Mouse (Mus musculus) ovary, postnatal 36 days (tissue): Measurements from ENCODE around the gene Xylt2.
"Not testable (repeated sequence)": the region's sequence is repeated elsewhere in the genome, so short reads cannot be mapped to it uniquely, and the experiment has no call there.

ENCODE experiments used
- DNase-seq: peaks from one replicate; pipeline ENCODE4 v3.0.0; 2022; ENCODE audit warnings: low spot score, mixed read lengths

Xylt2 gene

DNA sequence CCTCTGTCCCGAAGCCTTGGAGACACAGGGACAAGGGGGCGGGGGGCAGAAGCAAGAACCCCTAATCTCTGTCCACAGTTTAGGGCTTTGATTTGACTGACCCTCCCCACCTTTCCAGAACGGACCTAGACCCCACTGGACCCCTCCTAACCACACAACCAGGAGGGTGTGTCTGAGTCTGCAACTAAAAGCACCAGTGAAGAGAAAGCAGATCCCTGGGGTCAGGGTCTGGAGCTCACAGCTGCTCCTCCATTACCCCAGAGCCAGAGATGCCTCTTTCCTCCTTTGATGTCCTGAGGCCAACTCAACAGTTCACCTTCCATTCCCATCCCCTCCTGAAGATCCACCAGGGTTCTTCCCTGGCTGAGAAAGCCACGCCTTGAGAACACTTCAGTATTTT is 1.0 kb downstream of the Xylt2 start:
- no peak for DNase-seq

DNA sequence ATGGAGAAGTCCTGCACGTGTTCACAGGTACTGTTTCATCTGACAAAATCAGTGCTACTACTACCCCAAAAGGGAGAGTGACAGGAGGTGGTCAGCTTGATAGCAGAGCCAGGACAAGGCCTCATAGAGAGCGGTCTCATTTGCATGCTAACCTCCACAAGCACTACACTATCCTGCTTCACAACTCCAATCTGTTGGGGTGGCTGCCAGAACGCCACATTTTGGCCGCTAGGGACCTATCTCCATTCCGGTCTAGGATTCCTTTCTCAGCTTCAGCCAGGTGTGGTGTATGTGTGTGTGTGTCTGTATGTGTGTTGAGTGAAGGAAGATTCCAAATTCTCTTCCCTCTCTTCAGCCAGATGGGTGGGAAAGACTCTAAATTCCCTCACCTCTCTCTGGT is 1.9 kb downstream of the Xylt2 start:
- no peak for DNase-seq

DNA sequence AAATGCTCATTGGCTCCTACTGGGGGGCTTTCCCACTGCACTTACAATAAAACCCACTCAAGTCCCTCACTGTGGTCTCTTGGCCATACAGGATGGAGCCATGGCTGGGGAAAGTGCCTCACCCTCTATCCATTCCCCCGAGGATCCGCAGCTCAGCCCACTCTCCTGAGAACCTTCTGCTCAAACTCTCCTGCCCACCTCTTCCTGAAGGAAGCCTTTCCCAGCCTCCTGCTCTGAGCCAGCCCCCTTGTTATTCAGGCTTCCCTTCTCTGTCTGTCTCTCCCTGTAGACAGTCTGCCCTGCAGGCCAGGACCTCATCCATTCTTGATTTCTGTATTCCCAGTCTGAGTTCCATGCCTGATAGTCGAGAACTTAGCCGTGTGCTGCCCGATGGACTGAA is 2.3 kb downstream of the Xylt2 start:
- DNase-seq = no peak

DNA sequence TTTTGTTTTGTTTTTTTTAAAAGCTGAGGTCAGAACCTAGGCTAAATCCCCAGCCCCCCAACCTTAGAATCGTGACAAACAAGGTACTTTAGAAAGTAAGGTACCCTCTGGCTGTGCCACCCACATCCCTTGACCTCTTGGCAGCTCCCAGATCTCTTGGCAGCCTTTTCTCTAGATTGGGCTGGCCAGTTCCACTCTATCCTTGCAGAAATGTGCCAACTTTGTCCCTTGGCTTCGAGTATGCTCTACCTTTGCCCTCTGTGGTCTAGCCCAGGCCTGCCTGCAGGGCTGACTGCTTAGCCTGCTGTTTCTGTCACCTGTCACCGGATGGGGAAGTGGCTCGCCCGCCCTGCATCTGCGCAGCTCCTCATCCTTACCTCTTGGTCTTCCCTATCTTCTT is 12.0 kb downstream of the Xylt2 start:
- DNase-seq = no peak

DNA sequence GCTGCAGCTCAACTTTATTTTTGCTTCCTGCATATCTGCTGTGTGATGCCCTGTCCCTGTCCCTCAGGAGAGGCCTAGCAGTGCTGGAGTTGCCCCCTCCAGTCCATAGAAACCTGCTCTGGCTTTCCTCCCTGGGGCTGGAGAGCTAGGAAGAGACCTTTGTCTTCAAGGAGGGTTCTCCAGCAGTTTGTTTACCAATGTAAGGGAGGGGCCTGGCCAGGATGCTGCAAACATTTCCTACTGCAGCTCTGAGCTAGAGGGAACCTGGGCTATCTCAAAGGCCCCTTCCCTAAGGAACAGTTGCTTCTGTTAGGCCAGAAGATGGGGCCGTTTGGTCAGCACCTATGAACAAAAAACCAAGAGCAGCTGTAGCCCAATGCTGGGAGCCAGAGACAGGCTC is 16.0 kb downstream of the Xylt2 start:
- DNase-seq = no peak

DNA sequence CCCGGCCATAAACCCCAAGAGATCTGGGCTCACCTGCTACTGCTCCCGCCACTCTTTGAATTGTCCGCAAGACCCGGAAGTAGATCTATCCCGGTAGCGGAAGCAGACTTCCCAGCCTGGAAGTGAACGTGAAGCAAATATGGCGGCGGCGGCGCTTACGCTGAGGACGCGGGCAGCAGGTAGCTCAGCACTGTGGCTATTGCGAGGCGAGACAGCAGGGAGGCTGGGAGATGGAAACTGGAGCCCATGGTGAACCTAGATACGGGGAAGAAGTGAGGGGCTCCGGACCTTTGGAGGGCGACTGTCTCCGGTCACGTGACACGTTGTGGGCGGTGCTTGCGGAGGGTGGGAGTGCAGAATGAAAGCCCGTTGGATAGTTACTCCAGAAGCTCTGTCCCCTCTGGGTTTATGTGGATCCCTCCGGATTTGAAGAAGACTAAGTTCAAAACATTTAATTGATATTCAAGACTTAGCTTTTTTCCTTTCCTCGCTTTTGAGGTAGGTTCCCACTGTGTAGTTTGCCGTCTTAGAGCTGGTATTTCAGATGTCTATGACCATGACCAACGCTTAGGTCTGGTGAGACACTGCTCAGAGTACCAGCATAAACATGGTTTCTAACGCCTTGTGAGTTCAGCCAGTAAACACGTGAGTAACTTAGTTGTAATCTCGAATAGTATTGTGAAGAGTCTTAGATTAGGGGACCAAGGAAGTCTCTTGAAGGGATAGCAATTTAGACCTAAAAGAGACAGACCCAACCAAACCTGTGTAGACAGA is 23.5 kb downstream of the Xylt2 start, which contains the start of the genes Mrpl27 and Eme1:
TSS of gene Mrpl27 (plus strand) at position 105 of the 774 bp plus-strand sequence.
TSS of gene Eme1 (minus strand) at position 302 of the 774 bp plus-strand sequence.
- peak; percentile 82 for DNase-seq

DNA sequence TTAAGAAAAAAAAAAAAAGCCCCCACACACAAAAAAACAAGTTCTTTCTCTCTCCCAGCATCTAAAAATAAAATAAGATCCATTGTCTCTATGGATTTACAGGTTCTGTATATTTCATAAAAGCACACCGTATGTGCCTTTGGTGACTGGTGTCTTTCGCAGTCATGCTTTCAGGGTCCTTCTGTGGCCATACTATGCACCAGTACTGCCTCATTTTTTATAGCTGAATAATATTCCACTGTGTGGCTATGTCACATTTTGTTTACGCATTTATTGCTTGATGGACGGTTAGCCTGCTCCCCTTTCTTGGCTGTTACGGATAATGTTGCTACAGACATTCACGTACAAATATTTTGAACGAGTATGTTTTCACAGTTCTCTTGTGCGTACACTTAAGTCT is 24.3 kb downstream of the Xylt2 start:
- no peak for DNase-seq

DNA sequence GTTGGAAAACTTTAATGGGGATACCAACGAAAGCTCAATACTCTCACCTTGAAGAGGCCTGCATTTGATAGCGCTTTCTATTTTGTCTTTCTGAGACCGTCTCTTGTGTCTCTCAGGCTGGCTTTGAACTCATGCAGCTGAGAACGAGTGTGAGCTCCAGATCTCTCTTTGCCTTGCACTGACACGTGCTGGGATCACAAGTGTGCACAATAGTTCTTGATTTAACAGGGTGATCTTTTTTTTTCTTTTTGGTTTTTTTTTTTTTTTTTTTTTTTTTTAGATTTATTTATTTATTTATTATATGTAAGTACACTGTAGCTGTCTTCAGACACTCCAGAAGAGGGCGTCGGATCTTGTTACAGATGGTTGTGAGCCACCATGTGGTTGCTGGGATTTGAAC is 26.1 kb downstream of the Xylt2 start:
- not testable (repeated sequence) for DNase-seq

DNA sequence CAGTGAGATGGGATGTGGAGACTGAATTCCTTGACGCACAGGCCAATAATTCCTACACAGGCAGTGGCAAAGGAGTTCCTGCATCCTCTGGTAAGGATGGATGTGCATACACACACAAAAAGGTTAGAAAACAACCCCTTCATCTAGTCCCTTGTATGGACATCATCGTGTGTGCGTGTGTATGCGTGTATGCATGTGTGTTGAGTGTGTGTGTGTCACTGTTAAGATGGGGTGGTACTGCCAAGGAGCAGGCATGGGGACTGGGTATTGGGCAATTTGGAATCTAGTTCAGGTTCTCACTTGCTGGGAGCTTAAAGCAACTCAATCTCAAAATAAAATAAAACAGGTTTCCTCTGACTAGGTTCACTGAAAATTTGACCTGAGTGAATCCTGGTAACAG is 30.9 kb downstream of the Xylt2 start:
- DNase-seq = no peak

DNA sequence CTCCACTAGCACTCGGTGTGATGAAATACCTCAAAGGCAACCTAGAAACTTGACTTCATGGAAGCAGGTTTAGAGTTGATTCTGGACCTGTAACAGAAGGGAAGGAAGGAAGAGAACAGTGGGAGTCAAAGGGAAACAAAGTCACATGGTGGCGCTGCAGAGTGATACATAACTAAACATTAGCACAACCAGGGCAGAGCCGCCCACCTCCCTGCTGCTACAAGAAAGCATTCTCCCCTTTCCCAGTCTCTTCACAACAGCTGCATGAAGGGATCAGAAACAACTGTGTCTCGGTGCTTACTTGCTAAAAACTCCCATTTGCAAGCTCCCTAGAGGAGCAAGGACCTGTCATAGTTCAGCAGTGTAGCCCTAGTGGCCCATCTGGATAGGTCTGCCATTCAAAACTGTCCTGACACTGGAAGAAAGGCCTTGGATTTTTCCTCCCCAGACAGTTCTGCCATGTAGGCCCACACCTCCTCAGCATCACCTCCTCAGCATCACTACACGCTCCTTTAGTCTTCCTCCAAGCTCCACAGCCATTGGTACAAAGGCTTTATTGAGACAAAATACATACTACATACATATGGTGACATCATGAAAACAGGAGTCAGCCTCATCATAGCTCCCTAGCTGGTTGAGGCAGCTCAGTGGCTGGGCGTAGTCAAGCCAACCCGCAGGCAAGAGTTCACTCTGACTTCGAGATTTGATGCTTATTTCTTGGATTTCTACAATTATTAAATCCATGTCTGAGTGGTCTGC is 32.7 kb downstream of the Xylt2 start:
- DNase-seq = no peak

DNA sequence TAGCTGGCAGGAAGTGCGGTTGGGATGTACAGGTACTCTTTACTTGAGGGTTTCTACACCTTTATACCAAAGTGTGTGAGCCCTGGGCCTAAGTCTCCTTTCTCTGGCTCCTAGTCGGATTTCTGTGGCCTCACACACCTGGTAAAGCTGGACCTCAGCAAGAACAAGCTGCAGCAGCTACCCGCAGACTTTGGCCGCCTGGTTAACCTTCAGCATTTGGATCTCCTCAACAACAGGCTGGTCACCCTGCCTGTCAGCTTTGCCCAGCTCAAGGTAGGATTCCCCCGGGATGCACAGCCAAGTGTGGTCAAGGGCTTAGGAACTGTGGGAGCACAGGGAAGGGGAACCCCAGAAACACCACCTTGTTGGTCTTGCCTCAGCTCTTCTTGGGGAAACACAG is 42.9 kb downstream of the Xylt2 start:
- DNase-seq = no peak

DNA sequence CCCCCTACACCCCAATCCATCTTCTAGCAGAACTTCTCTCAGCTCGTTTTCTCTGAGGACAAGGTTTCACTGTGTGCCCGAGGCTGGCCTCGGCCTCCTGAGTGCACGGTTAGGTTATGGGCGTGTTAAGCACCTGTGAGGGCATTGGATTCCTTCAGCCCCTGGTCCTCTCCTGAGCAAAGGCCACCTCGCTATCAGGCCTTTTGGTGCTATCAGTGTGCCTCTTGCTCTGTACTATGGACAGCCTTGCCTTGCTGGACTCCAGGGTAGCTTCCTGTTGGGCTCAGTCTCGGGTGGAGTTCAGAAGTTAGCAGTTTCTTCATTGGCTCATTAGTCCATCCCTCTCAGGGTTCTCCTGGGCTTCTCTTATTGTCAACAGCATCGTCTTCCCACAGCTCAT is 44.3 kb downstream of the Xylt2 start:
- no peak for DNase-seq

DNA sequence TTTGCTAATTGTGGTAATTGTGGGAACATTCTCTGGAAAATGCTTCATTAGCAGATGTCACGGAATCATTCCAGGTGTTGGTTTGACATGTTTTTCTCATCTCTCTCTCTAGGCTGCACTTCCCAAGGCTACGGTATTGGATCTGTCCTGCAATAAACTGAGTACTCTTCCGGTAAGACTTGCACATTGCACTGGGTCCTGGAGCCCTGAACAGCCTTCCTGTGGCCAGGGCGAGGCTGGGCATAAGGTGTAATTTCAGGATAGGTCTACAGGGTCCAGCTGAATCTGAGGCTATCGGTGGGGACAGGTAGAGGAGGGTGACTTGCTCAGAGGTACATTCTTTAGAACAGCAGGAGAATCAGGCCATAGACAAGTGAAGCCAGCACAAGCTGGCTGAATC is 45.3 kb downstream of the Xylt2 start:
- DNase-seq = no peak

DNA sequence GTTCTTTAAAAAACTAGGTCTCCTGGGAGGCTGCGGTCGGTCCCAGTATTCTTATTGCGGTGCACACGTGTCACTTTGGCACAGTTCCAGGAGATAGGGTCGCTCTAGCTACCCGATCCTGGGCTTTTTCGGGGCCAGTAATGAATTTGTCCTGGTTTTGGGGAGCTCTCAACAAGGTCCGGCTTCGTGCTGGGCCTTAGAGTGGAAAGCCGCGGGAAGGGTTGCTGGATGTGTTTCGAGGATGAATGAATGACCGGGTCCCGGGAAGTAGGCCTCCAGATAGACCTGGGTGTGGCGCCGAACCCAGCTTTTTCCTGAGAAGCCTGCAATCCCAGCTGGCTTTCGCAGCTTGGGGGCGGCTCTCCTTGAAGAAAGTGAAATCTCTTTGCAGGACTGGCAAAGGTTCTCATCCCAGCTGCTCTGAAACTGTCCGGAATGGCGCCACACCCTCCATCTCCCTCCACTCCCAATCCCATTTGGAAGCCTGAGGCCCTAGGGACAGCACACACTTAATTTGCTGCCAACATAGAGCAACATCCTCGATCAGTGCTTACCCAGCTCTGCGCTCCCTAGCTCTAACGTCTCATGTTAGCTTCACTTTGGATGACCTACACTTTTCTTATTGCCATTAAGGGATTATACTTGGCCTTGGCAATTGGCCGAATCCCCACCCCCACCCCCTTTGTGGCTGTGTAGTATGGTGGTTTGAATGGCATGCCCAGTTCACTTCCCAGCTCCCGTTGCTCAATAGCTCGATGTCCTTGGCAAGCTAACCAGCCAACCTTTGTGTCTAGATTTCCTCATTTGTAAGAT is 46.9 kb downstream of the Xylt2 start:
- DNase-seq = peak; percentile 46

DNA sequence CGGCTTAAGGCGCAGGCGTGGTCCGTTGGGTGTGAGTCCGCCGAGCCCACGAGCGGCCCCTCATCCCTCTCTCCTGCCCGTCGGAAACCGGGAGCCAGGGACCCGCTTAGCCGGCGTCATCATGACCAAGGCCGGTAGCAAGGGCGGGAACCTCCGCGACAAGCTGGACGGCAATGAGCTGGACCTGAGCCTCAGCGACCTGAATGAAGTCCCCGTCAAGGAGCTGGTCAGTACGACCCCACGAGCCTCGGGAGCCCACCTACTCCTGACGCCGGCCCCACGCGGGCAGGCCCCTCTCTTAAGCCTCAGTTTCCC is 47.5 kb downstream of the Xylt2 start:
- DNase-seq = no peak

DNA sequence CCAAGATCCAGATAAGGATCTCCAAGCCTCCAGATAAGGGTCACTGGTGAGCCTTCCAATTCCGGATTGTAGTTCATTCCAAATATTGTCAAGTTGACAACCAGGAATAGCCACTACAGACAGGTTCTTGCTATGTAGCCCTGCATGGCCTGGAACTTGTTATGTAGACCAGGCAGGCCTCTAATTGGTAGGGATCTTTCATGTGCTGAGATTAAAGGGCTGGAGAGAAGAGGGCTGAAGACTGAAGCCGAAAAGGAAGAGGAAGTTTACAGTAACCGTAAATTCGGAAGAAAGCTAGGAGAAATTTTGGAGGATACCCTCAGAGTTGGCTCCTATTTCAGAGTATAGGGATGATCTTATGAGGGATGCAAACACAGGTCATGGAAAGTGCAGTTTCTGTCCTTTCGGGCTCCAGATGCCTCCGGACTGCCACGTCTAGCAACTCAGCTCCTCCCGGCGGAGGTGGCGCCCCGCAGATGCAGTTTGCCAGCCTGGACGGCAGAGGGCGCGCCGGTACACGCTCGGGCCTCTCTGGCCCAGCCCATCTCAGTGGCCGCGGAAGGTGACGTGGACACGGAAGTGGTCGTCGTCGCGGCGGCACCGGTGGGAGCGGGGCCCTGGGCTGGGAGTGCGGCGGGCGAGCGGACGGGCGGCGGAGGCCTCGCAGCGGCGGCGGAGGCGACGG is 48.0 kb downstream of the Xylt2 start, which contains the start of gene Lrrc59:
TSS of gene Lrrc59 (plus strand) at position 569 of the 685 bp plus-strand sequence.
- DNase-seq = peak; percentile 96

DNA sequence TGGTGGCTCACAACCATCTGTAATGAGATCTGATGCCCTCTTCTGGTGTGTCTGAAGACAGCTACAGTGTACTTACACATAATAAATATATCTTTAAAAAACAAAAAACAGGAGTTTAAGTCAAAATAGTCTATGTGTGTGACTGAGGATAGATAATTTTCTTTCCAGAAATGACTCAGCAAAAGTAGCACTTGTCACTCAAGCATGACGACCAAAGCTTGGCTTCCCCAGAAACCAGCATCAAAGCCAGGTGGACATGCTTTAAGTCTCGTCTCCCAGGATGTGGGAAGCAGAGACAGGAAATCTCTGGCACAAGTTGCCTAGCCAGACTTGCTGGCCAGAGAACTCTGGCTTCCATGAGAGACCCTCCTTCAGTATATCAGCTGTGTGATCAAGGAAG is 55.2 kb downstream of the Xylt2 start:
- DNase-seq = no peak

DNA sequence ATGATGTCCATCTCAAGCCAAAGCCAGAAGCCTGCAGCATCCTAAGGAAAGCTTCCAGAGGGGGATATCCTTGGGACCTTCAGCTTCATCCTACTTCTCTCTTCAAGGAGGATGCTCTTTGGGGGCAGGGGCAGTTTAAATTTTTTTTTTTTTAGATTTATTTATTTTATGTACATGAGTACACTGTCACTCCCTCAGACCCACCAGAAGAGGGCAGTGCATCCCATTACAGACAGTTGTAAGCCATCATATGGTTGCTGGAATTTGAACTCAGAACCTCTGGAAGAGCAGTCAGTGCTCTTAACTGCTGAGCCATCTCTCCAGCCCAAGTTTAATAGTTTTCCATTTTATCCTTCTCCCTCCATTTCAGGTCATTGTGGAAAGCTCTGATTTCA is 55.9 kb downstream of the Xylt2 start:
- no peak for DNase-seq

DNA sequence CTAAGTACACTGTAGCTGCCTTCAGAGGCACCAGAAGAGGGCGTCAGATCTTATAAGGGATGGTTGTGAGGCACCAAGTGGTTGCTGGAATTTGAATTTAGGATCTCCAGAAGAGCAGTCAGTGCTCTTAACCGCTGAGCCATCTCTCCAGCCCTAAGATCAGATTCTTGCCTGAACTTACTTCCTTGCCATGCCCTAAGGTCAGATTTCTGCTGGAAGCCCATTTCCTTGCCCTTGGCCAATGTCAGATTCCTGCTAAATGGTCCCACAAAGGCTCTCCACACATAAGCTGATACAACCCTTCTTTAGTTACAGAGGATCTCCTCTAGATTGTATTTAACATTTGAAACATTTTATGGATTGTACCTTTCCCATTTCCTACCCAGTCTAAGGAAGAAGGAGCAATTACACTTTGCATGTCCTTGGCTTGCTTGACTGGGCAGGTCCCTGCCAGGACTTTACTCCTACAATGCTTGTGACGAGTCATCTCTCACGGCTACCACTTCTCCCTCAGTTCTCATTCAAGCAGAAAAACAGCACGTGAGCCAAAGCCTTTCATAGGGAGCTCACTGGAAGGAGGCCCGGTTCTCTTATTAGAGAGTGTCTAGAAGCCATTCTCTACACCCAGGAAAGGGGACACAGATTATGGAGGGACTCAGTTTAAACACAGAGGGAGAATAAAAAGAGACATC is 56.4 kb downstream of the Xylt2 start:
- no peak for DNase-seq

DNA sequence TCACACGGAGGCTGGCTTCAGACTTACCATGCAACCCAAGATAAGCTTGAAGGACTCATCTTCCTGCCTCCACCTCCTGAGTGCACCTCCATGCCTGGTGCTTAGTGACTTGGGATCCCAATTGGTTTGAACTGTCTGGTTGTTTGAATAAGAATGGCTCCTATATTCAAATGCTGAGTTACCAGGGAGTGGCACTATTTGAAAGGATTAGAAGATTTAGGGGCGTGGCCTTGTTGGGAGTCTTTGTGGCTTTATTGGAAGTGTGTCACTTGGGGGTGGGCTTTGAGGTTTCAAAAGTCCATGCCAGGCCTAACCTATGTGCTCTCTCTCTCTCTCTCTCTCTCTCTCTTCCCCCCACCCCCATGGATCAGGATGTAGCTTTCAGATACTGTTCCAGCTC is 59.7 kb downstream of the Xylt2 start:
- DNase-seq = no peak

DNA sequence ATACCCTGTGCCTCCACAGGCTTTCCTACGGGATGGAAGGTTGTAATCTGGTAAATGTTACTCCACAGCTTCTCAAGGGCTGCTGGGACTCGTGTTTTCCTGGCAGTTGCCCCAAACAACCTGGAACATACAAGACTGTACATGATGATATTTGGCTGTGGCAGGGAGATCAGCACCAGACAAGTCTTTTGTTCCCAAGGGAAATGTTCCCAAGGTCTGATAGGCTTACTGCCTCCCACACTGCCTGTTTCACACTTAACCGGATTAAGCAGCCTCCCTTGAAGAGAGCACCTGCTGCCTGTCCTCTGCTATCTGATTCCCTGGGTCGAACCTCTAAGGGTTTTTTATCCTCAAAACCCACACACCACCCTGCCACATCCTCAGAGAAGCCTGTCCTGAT is 61.8 kb downstream of the Xylt2 start:
- DNase-seq = no peak

DNA sequence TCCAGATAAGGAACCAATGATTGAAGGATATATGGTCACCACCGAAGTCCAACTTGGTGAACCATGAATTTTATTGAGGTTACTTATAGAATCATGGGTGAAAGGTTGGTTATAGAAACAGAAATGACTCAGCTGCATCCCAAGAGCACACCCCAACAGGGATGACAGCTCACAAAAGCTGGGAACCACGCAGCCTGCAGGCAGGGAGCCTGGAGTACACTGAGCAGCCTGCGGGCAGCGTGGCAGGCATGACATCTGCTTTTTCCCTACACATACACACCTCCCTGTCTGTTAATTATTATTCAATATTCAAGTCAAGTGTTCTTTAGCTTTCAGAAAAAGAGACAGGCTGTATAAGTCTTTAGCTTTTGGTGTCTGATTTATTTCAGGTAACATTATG is 62.7 kb downstream of the Xylt2 start:
- DNase-seq = no peak
